Mouse (Mus musculus): Measurements from ENCODE around the gene Hoxd8. TPM values are rescaled to one million over a fixed set of nuclear protein-coding genes. Genes with fewer than 3 reads are reported as not detected.

Hoxd8 gene
- polyA plus RNA-seq, 1 experiment, result 1.1 TPM

DNA sequence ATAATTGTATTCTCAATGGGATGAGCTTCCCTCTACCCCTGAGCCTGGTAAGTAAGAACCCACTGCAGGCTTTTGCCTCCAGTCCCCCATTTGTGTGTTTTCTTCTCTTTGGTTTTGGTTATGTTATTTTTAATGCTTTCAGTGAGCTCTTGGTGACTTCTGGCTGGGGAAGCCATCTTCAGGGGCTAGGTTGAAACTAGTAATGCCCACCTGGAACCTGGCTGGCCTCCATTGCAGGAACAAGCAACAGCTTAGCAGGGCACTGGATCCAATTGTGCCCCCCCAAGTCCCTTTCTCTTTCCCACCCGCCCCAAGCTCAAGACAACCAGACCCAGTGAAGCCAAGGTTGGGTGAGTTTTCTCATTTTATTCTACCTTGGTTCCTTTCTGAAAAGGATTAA, 9.0 kb upstream of the Hoxd8 start:
- H3K27ac ChIP-seq (ENCODE audit: control insufficient read depth, insufficient read depth, low read length), result no peak overlapping the region
- no peak overlapping the region for H3K4me3 ChIP-seq (ENCODE audit: control insufficient read depth, insufficient read depth, low read length)
- H3K27me3 ChIP-seq (ENCODE audit: control insufficient read depth, insufficient read depth, low read length), result peaks cover 38% of the 10 kb centered on the region
- no peaks in the 10 kb centered on the region; the same call in 1 of the 2 replicates for H3K4me1 ChIP-seq (replicated peaks; ENCODE audit: control insufficient read depth, insufficient read depth, low read length)
- no peak for DNase-seq
- H3K36me3 ChIP-seq (ENCODE audit: control insufficient read depth, insufficient read depth, low read length), result no peaks in the 10 kb centered on the region
- 28% methylated on average over 1 of the region's 1 CpGs for WGBS
- TF ChIP-seq CTCF (IDR thresholded peaks at IDR 0.05; ENCODE audit: borderline replicate concordance, control insufficient read depth, extremely low read depth, insufficient read depth, low read length, poor library complexity), result no peak
- TF ChIP-seq POLR2A (IDR thresholded peaks at IDR 0.05; ENCODE audit: control insufficient read depth, extremely low read depth, insufficient read depth, low read length, poor library complexity), result no peak

DNA sequence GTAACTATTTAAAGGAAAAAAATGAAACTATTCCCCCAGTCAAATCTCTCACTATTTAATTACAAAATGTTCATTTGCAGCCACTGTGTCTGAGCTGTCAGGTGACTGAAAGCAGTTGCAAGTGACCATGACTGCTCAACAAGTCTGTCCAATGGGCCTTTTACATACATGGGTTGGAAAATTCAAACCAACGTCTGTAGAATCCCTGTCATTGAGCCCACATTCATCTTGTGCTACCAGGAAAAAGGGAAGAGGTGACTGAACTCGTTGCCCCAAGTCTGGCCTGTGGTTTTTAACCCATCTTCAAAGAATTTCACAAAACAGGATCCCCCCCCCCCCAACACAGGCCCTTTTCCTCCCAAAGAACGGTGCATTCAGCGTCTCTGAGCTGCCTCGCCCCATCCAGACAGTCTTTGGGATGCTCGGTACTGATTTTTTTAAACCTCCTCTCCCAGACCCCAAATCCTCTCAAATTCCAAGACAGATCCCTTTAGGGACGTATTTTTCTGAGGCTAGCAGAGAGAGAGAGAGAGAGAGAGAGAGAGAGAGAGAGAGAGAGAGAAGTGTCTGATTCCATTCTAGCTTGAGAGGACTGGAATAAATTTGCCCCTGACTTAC, 8.5 kb upstream of the Hoxd8 start:
- TF ChIP-seq POLR2A (IDR thresholded peaks at IDR 0.05; ENCODE audit: control insufficient read depth, extremely low read depth, insufficient read depth, low read length, poor library complexity), result no peak
- TF ChIP-seq CTCF (IDR thresholded peaks at IDR 0.05; ENCODE audit: borderline replicate concordance, control insufficient read depth, extremely low read depth, insufficient read depth, low read length, poor library complexity), result no peak
- Histone ChIP-seq H3K4me1 (replicated peaks; ENCODE audit: control insufficient read depth, insufficient read depth, low read length) (no peaks in the 10 kb centered on the region; the same call in 1 of the 2 replicates), H3K36me3 (ENCODE audit: control insufficient read depth, insufficient read depth, low read length) (no peaks in the 10 kb centered on the region), H3K27me3 (ENCODE audit: control insufficient read depth, insufficient read depth, low read length) (peaks cover 40% of the 10 kb centered on the region), H3K4me3 (ENCODE audit: control insufficient read depth, insufficient read depth, low read length) (no peak overlapping the region), H3K27ac (ENCODE audit: control insufficient read depth, insufficient read depth, low read length) (no peak overlapping the region)
- DNase-seq, result no peak
- 27% methylated on average over 7 of the region's 7 CpGs for WGBS

DNA sequence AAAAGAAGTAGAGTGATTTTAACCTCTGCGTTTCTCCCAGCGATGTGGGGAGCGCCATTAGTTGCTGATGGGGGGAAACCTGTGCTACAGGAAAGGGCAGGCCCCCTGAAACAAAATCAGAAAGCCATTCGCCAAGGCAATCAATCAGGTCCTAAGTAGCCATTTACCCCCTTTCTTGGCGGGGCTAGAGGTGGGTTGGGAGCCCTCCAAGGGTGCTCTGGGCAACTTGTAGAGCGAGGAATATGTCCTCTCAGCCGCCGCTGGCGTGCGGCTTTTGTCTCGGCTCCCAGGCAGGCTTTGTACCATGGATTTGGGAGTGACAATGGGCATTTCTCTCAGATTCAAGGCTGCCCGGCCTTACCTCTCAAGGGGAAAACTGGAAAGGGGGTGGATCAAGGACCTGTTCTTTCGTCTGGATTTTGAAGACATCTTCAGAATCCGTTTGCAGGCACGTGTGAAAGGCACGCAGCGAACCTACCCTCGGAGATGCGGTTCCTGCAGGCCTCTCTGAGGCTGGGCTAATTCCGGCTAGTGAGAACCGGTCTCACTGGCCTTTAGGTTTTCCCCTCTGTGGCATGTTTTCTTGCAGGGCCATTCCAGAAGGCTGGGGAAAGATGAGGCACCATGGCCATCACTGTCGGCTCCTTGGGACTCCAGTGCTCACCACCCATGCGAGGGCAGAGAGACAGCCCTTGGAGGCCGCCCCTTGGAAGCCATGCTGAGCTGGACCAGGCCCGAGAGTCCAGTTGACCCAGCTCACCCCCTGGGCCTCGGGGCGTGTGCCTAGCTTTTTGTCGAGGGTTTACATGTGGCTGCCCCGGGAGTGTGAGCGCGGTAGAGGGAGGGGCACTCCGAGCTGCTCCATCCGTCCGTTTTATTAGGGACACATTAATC, 7.7 kb upstream of the Hoxd8 start:
- 19% methylated on average over 34 of the region's 34 CpGs for WGBS
- no peak overlapping the region for H3K27ac ChIP-seq (ENCODE audit: control insufficient read depth, insufficient read depth, low read length)
- no peak for DNase-seq
- H3K4me1 ChIP-seq (replicated peaks; ENCODE audit: control insufficient read depth, insufficient read depth, low read length), result no peaks in the 10 kb centered on the region; the same call in 1 of the 2 replicates
- H3K4me3 ChIP-seq (ENCODE audit: control insufficient read depth, insufficient read depth, low read length), result no peak overlapping the region
- peaks cover 38% of the 10 kb centered on the region for H3K27me3 ChIP-seq (ENCODE audit: control insufficient read depth, insufficient read depth, low read length)
- TF ChIP-seq CTCF (IDR thresholded peaks at IDR 0.05; ENCODE audit: borderline replicate concordance, control insufficient read depth, extremely low read depth, insufficient read depth, low read length, poor library complexity), result no peak
- TF ChIP-seq POLR2A (IDR thresholded peaks at IDR 0.05; ENCODE audit: control insufficient read depth, extremely low read depth, insufficient read depth, low read length, poor library complexity), result no peak
- H3K36me3 ChIP-seq (ENCODE audit: control insufficient read depth, insufficient read depth, low read length), result no peaks in the 10 kb centered on the region

DNA sequence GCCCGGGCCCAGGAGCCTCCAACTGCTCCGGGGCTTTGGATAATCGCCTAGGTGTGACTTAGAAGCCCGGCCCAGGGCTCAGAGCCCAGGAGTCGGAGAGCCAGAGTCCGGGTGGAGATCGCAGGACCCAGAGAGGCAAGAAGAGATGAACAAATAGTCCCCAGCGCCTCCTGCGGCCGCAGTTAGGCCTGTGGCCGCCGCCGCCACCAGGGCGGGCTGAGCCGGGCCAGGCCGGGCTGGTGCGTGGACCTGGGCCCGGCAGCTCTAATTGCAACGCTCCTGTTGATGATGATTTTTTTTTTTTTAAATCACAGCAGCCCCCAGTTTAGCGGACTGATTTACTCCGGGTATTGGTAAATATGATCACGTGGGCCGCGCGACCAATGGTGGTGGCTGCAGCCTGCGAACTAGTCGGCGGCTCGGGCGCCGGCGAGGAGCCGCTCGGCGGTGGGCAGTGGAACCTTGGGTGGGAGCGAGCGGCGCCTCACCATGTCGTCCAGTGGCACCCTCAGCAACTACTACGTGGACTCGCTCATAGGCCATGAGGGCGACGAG, 6.8 kb upstream of the Hoxd8 start, which contains the start of gene Hoxd9:
TSS of gene Hoxd9 (plus strand) at position 161 of the 555 bp plus-strand sequence.
- Histone ChIP-seq H3K27me3 (ENCODE audit: control insufficient read depth, insufficient read depth, low read length) (peaks cover 28% of the 10 kb centered on the region), H3K36me3 (ENCODE audit: control insufficient read depth, insufficient read depth, low read length) (no peaks in the 10 kb centered on the region), H3K27ac (ENCODE audit: control insufficient read depth, insufficient read depth, low read length) (no peak within 1 kb of the TSS), H3K4me1 (replicated peaks; ENCODE audit: control insufficient read depth, insufficient read depth, low read length) (no peaks in the 10 kb centered on the region; the same call in 1 of the 2 replicates), H3K4me3 (ENCODE audit: control insufficient read depth, insufficient read depth, low read length) (no peak within 1 kb of the TSS)
- TF ChIP-seq POLR2A (IDR thresholded peaks at IDR 0.05; ENCODE audit: control insufficient read depth, extremely low read depth, insufficient read depth, low read length, poor library complexity) (no peak), CTCF (IDR thresholded peaks at IDR 0.05; ENCODE audit: borderline replicate concordance, control insufficient read depth, extremely low read depth, insufficient read depth, low read length, poor library complexity) (no peak)
- WGBS, result 3% methylated on average over 43 of the region's 43 CpGs
- no peak for DNase-seq

GRCm38 (mm10) chr2:74698201-74699052, 6.0 kb upstream of the Hoxd8 start:
- Histone ChIP-seq H3K36me3 (ENCODE audit: control insufficient read depth, insufficient read depth, low read length) (no peaks in the 10 kb centered on the region), H3K27me3 (ENCODE audit: control insufficient read depth, insufficient read depth, low read length) (peaks cover 23% of the 10 kb centered on the region), H3K4me3 (ENCODE audit: control insufficient read depth, insufficient read depth, low read length) (no peak overlapping the region), H3K27ac (ENCODE audit: control insufficient read depth, insufficient read depth, low read length) (no peak overlapping the region), H3K4me1 (replicated peaks; ENCODE audit: control insufficient read depth, insufficient read depth, low read length) (no peaks in the 10 kb centered on the region; the same call in 1 of the 2 replicates)
- WGBS, result 5% methylated on average over 86 of the region's 86 CpGs
- no peak for DNase-seq
- TF ChIP-seq POLR2A (IDR thresholded peaks at IDR 0.05; ENCODE audit: control insufficient read depth, extremely low read depth, insufficient read depth, low read length, poor library complexity) (no peak), CTCF (IDR thresholded peaks at IDR 0.05; ENCODE audit: borderline replicate concordance, control insufficient read depth, extremely low read depth, insufficient read depth, low read length, poor library complexity) (no peak)
